Mouse (Mus musculus): Measurements from ENCODE around the gene Cog4. TPM values are rescaled to one million over a fixed set of nuclear protein-coding genes. Genes with fewer than 3 reads are reported as not detected.

Gene Cog4
- total and polyA plus RNA-seq, 2 experiments: 27.8 to 73.9 TPM

DNA sequence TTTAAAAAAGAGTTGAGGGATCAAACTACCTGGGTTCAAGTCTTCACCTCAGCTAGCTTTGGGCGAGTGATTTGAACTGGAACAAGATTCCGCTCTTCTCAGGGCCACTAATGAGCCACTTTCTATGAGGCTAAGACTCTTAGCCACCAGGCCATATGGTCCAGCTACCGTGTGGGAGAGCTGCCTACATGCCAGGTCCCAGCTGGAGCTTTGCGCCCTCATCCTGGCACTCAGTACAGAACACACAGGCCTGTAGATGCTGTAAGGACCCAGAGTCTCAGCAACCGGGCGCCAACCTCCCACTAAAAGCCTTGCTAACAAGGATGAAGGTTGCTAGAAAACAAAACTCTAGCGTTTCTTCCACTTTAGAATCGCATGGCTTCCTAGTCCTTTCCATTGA lies 42.0 kb downstream of the Cog4 start:
- 94% methylated on average over 8 of the region's 8 CpGs for WGBS
- Histone ChIP-seq H3K36me3 (ENCODE audit: control insufficient read depth, insufficient read depth, low read length) (no peaks in the 10 kb centered on the region; the same call in none of the 2 replicates), H3K79me2 (ENCODE audit: control insufficient read depth, insufficient read depth, low read length) (no peaks in the 10 kb centered on the region), H3K9ac (ENCODE audit: low read depth, low read length) (no peak overlapping the region), H3K27me3 (ENCODE audit: control insufficient read depth, insufficient read depth, low read length) (no peaks in the 10 kb centered on the region), H3K4me1 (ENCODE audit: control insufficient read depth, insufficient read depth, low read length) (no peaks in the 10 kb centered on the region), H3K4me3 (ENCODE audit: insufficient read depth, low read depth, low read length) (no peak overlapping the region), H3K27ac (replicated peaks; ENCODE audit: insufficient read depth, low read depth, low read length) (no peak overlapping the region)
- no peak for TF ChIP-seq CTCF (IDR thresholded peaks at IDR 0.05; ENCODE audit: low read depth, low read length)
- no peak for TF ChIP-seq POLR2A (IDR thresholded peaks at IDR 0.05; ENCODE audit: extremely low read depth, insufficient read depth, low read length)
- DNase-seq (ENCODE audit: extremely low read depth, low read depth, low spot score): no peak

- TF ChIP-seq POLR2A (IDR thresholded peaks at IDR 0.05; ENCODE audit: extremely low read depth, insufficient read depth, low read length) (no peak), CTCF (IDR thresholded peaks at IDR 0.05; ENCODE audit: low read depth, low read length) (no peak)
- Histone ChIP-seq H3K9ac (ENCODE audit: low read depth, low read length) (no peak overlapping the region), H3K27me3 (ENCODE audit: control insufficient read depth, insufficient read depth, low read length) (no peaks in the 10 kb centered on the region), H3K36me3 (ENCODE audit: control insufficient read depth, insufficient read depth, low read length) (no peaks in the 10 kb centered on the region; the same call in none of the 2 replicates), H3K4me3 (ENCODE audit: insufficient read depth, low read depth, low read length) (no peak overlapping the region), H3K27ac (replicated peaks; ENCODE audit: insufficient read depth, low read depth, low read length) (no peak overlapping the region), H3K79me2 (ENCODE audit: control insufficient read depth, insufficient read depth, low read length) (no peaks in the 10 kb centered on the region), H3K4me1 (ENCODE audit: control insufficient read depth, insufficient read depth, low read length) (no peaks in the 10 kb centered on the region)
- DNase-seq (ENCODE audit: extremely low read depth, low read depth, low spot score): no peak
- 89% methylated on average over 16 of the region's 16 CpGs for WGBS
Measured at GRCm38 (mm10) chr8:110888860-110889259, 42.5 kb downstream of the Cog4 start.

DNA sequence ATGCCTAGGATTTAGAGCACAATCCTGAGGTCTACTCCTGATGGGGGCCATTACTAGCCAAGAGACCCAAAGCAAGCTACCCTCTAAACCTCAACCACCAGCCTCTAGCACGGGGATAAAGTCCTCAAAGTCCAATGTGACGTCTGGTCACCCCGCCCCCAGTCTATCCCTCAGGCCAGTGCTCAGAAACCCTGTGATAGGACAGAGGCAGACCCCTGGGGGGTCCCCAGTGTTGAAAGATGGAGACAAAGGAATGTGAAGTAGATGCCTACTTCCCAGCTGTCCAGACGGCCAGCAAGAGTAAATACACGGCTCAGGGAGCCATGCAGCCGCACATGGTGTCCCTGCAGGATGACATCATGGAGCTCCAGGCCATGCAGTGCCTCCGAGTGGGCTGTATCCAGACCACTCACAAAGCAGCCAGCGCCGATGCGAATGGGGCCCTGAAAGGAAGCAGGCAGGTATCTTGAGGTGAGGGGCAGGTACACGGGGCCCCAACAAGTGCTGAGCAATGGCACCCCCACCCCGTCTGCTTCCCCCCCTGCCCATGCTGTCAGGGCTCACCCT lies 43.6 kb downstream of the Cog4 start:
- no peak overlapping the region for H3K27ac ChIP-seq (replicated peaks; ENCODE audit: insufficient read depth, low read depth, low read length)
- H3K27me3 ChIP-seq (ENCODE audit: control insufficient read depth, insufficient read depth, low read length): no peaks in the 10 kb centered on the region
- no peak overlapping the region for H3K4me3 ChIP-seq (ENCODE audit: insufficient read depth, low read depth, low read length)
- no peak for TF ChIP-seq POLR2A (IDR thresholded peaks at IDR 0.05; ENCODE audit: extremely low read depth, insufficient read depth, low read length)
- TF ChIP-seq CTCF (IDR thresholded peaks at IDR 0.05; ENCODE audit: low read depth, low read length): no peak
- no peaks in the 10 kb centered on the region for H3K79me2 ChIP-seq (ENCODE audit: control insufficient read depth, insufficient read depth, low read length)
- no peak for DNase-seq (ENCODE audit: extremely low read depth, low read depth, low spot score)
- no peaks in the 10 kb centered on the region; the same call in none of the 2 replicates for H3K36me3 ChIP-seq (ENCODE audit: control insufficient read depth, insufficient read depth, low read length)
- WGBS: 83% methylated on average over 12 of the region's 12 CpGs
- no peaks in the 10 kb centered on the region for H3K4me1 ChIP-seq (ENCODE audit: control insufficient read depth, insufficient read depth, low read length)
- no peak overlapping the region for H3K9ac ChIP-seq (ENCODE audit: low read depth, low read length)

- H3K27ac ChIP-seq (replicated peaks; ENCODE audit: insufficient read depth, low read depth, low read length): no peak overlapping the region
- TF ChIP-seq CTCF (IDR thresholded peaks at IDR 0.05; ENCODE audit: low read depth, low read length) (0 out of 2 replicates have a peak, but pooled peaks have one; percentile 10), POLR2A (IDR thresholded peaks at IDR 0.05; ENCODE audit: extremely low read depth, insufficient read depth, low read length) (no peak)
- H3K9ac ChIP-seq (ENCODE audit: low read depth, low read length): no peak overlapping the region
- DNase-seq (ENCODE audit: extremely low read depth, low read depth, low spot score): no peak
- no peaks in the 10 kb centered on the region for H3K4me1 ChIP-seq (ENCODE audit: control insufficient read depth, insufficient read depth, low read length)
- H3K36me3 ChIP-seq (ENCODE audit: control insufficient read depth, insufficient read depth, low read length): no peaks in the 10 kb centered on the region; the same call in none of the 2 replicates
- H3K79me2 ChIP-seq (ENCODE audit: control insufficient read depth, insufficient read depth, low read length): no peaks in the 10 kb centered on the region
- 95% methylated on average over 7 of the region's 7 CpGs for WGBS
- no peaks in the 10 kb centered on the region for H3K27me3 ChIP-seq (ENCODE audit: control insufficient read depth, insufficient read depth, low read length)
- H3K4me3 ChIP-seq (ENCODE audit: insufficient read depth, low read depth, low read length): no peak overlapping the region
Measured at GRCm38 (mm10) chr8:110892040-110892439, 45.6 kb downstream of the Cog4 start.

- no peaks in the 10 kb centered on the region for H3K27me3 ChIP-seq (ENCODE audit: control insufficient read depth, insufficient read depth, low read length)
- 95% methylated on average over 2 of the region's 2 CpGs for WGBS
- H3K4me1 ChIP-seq (ENCODE audit: control insufficient read depth, insufficient read depth, low read length): no peaks in the 10 kb centered on the region
- TF ChIP-seq CTCF (IDR thresholded peaks at IDR 0.05; ENCODE audit: low read depth, low read length) (no peak), POLR2A (IDR thresholded peaks at IDR 0.05; ENCODE audit: extremely low read depth, insufficient read depth, low read length) (no peak)
- H3K36me3 ChIP-seq (ENCODE audit: control insufficient read depth, insufficient read depth, low read length): no peaks in the 10 kb centered on the region; the same call in none of the 2 replicates
- no peak overlapping the region for H3K4me3 ChIP-seq (ENCODE audit: insufficient read depth, low read depth, low read length)
- no peaks in the 10 kb centered on the region for H3K79me2 ChIP-seq (ENCODE audit: control insufficient read depth, insufficient read depth, low read length)
- H3K27ac ChIP-seq (replicated peaks; ENCODE audit: insufficient read depth, low read depth, low read length): no peak overlapping the region
- no peak overlapping the region for H3K9ac ChIP-seq (ENCODE audit: low read depth, low read length)
- DNase-seq (ENCODE audit: extremely low read depth, low read depth, low spot score): no peak
Measured at GRCm38 (mm10) chr8:110892913-110893312, 46.5 kb downstream of the Cog4 start.

GRCm38 (mm10) chr8:110894851-110895250 lies 48.5 kb downstream of the Cog4 start:
- Histone ChIP-seq H3K27me3 (ENCODE audit: control insufficient read depth, insufficient read depth, low read length) (no peaks in the 10 kb centered on the region), H3K27ac (replicated peaks; ENCODE audit: insufficient read depth, low read depth, low read length) (no peak overlapping the region), H3K79me2 (ENCODE audit: control insufficient read depth, insufficient read depth, low read length) (no peaks in the 10 kb centered on the region), H3K4me1 (ENCODE audit: control insufficient read depth, insufficient read depth, low read length) (no peaks in the 10 kb centered on the region), H3K9ac (ENCODE audit: low read depth, low read length) (no peak overlapping the region), H3K36me3 (ENCODE audit: control insufficient read depth, insufficient read depth, low read length) (no peaks in the 10 kb centered on the region), H3K4me3 (ENCODE audit: insufficient read depth, low read depth, low read length) (no peak overlapping the region)
- WGBS: 89% methylated on average over 10 of the region's 10 CpGs
- no peak for TF ChIP-seq POLR2A (IDR thresholded peaks at IDR 0.05; ENCODE audit: extremely low read depth, insufficient read depth, low read length)
- TF ChIP-seq CTCF (IDR thresholded peaks at IDR 0.05; ENCODE audit: low read depth, low read length): no peak
- DNase-seq (ENCODE audit: extremely low read depth, low read depth, low spot score): no peak

All from liver, adult 2 months (tissue).